Mouse (Mus musculus) kidney, postnatal 10 days (tissue): ENCODE measurements around the gene Irs3.

Experiments used
- DNase-seq: peaks from one replicate; pipeline ENCODE4 v3.0.0; 2021; ENCODE audit warnings: mixed read lengths

The Irs3 gene

DNA sequence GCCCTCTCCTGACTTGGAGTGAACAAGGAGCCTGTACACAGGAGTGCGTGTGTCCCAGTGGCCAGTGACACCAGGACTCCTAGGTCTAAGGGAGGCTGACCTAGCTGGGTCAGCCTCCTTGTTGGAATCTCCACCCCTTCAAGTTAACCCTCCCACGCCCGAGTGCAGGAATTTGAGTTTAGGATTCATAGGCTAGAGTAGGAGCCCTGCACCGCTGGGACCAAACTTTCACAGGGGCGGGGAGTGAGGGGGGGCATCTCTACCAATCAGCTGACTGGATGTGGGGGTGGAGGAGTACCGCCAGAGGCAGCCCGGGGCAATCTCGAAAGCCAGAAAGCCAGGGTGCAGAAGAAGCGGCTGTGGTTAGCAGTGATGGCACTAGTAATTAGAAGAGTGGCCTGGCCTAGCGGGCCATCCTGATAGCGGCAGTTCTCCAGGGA, at the start of gene Irs3:
Irs3 (minus strand) TSS at position 63 of the 440 bp plus-strand sequence.
- peak; percentile 56 for DNase-seq

DNA sequence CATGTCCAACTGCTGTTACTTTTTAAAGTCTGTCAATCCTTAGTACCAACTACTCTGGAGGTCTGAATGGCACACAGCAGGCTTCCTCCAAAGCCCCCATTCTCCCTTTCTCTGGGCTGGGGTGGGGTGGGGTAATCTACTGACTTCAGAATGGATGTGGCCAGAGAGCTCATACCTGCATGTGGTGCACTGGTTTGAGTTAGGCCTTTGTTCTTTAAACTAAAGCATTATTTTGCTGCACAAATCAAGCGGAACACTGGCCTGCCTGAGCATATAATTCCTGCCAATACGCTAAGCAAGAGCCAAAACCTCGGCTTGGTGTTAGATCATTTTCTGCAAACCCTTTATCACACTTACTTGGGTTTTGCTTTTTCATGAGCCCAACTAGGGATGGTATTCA, 49.3 kb upstream of the Irs3 start:
- DNase-seq, result no peak

DNA sequence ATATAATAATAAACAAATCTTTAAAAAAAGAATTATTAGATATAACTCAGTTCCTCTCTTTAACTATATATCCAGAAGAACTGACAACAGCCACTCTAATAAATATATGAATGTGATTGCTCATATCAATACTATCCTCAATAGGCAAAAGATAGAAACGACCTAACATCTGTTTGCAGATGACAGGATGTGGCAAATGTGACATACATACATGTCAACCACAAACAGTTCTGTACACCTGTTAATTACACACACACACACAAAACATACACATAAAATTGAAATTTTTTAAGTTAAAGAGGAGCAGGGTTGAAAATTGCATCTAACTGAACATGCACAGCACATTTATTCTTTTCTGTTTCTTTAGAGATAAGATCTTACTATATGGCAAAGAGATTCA, 46.4 kb upstream of the Irs3 start:
- no peak for DNase-seq

- no peak for DNase-seq
Measured at GRCm38 (mm10) chr5:137690531-137690930, 45.0 kb upstream of the Irs3 start.

DNA sequence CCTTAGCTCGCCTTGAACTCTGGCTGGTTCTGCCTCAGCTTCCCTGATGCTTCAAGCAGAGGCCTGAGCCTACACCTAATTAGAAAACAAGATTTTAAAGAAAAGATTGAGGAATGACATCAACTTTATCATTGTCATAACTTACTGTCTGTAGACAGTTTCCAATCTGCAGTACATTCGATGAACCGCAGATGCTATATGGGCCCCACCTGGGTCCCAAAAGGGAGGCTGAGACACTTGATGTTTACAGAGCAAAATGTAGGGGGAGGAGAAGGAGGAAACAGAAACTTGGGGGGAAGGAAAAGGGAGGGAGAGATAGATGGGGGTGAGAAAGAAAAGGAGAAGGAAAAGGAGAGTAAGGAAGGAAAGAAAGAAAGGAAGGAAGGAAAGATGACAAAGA, 44.5 kb upstream of the Irs3 start:
- DNase-seq, result no peak

GRCm38 (mm10) chr5:137686127-137686790, 40.7 kb upstream of the Irs3 start:
- no peak for DNase-seq

DNA sequence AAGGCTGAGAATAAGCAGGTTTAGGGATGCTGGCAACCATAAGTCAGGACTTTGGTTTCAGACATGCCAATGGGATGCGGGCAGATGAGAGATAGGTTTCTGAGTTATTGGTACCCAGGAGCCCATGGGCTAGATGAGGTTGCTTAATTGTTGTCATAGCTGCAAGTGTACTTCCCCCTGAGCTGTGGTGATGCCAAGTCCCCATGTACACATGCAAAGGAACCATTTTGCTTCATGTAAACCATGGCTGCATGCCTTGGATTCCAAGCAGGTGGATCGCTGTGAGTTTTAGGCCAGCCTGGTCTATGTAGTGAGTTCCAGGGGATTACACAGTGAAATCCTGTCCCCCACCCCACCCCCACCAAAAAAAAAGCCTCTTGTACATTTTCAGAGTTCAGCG, 40.1 kb upstream of the Irs3 start:
- no peak for DNase-seq

DNA sequence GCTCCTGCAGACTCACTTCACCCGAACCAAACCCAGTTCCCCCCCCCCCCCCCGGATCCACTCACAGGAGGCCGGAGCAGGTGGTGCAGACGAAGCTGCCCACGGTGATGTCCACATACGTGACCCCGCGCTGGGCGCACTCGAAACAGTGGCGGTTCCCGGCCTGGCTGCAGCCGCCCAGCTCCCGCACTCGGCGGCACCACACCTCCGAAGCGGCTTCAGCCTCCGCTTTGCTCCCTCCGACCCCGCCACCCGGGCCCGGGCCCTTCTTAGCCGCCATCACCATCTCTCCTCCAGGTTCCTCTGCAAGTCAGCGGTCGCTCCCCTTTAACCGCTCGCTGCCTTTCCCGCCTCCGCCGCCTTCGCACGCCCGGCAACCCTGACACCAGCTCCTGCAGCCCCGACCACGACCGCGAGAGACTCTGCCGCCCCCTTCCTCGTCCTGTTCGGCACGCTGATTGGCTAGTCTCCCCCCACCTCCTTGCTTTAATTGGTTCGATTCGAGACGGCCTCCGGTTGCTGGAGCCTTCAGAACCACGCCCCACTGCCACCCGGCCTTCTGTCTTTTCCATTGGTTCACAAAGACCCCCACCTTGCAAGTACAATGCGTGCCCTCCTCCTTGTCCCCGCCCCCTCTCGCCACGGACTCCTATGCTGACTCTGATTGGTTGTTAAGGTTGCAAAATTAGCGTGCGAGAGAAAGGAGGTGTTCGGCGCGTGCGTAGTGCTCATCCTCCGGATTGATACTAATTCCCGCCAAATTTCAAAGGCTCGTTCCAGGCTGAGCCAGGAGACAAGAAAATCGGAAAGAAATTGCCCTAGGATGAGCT, 39.0 kb upstream of the Irs3 start, which contains the start of gene Agfg2:
Agfg2 (minus strand) TSS at position 433 of the 830 bp plus-strand sequence.
- peak; percentile 99 for DNase-seq

GRCm38 (mm10) chr5:137683388-137684293, 38.1 kb upstream of the Irs3 start:
- DNase-seq, result peak; percentile 41

DNA sequence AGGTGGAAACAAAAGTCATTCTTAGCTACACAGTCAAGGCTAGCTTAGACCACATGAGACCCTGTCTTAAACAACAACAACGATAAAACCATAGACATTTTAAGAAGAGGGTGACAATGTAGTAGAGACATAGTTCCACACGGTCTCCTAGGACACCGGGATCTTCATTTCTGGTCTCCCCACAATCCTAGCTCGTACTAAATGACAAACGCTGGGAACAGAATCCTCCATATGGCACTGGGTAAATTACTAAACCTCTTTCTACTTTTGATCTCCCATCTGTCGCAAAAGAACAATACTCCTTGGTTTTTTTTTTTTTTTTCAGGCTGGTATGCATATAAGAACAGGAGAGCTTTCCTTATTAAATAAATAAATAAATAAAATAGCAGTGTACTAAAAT, 37.0 kb upstream of the Irs3 start:
- no peak for DNase-seq

GRCm38 (mm10) chr5:137679726-137680125, 34.2 kb upstream of the Irs3 start:
- DNase-seq, result no peak

DNA sequence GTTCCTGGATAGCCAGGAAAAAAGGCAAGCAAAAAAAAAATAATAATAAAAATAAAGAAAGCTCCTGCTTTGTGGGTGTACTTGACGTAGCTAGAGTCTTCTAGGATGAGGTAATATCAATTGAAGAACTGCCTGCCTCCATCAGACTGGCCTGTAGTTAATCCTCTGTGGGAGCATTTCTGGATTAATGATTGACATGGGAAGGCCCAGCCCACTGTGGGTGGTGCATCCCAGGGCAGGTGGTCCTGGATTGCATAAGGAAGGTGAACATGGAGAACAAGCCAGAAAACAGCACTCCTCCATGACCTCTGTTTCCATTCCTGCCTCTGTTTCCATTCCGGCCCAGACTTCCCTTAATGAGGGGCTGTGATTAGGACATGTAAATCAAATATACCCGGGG, 33.2 kb upstream of the Irs3 start:
- DNase-seq, result no peak

DNA sequence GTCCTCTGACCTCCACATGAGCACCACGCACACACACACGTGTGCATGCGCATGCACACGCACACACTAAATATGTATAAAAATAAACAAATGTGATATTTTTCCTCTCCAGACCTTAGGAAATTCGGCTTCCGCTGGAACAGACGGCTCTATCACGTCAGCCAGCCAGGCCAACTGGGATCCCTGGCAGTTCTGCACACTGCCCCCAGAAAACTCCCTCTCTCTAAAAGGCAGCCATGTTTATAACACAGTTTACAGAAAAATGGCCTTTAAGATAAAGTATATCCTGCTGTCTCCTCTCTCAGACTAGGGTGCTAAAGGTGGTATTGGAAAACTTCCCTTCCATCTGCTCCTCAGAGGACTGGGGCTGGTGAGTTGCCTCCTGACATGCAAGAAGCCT, 32.3 kb upstream of the Irs3 start:
- DNase-seq, result no peak

DNA sequence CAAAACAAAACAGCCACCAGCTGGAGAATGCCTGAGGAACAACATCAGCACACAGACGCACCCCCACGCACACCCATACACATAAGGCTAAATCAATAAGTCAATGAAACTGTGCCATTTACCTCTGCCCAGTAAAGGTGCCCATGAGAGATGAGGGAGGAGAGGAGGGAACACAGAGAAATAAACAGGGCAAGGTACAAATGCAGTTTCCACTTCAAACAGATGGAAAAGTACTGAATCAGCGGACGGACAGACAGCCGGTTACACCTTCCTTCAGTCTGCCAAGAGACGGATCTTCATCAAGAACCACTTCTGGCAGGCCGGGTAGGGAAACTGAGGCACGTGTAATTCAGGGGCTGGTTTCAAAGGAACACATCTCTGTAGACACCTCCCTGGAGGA, 29.3 kb upstream of the Irs3 start:
- DNase-seq, result no peak

- no peak for DNase-seq
Measured at GRCm38 (mm10) chr5:137673015-137673414, 27.5 kb upstream of the Irs3 start.

DNA sequence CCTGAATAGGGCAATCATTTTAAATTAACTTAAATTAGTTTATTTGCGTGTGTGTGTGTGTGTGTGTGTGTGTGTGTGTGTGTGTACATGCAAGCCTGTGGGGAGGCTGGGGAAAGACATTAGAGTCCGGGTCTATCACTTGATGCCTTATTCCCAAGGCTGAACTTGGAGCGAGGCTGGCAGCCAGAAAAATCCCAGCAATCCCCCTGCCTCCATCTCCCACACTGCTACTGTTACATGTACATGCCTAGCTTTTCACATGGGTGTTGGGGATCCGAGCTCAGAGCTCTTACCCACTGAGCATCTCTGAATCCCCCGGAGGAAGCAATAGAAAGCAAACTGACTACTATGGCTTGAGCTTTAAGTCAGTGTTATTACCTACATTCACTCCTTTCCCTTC, 26.8 kb upstream of the Irs3 start:
- no peak for DNase-seq

GRCm38 (mm10) chr5:137671443-137672240, 26.1 kb upstream of the Irs3 start:
- peak; percentile 77 for DNase-seq

DNA sequence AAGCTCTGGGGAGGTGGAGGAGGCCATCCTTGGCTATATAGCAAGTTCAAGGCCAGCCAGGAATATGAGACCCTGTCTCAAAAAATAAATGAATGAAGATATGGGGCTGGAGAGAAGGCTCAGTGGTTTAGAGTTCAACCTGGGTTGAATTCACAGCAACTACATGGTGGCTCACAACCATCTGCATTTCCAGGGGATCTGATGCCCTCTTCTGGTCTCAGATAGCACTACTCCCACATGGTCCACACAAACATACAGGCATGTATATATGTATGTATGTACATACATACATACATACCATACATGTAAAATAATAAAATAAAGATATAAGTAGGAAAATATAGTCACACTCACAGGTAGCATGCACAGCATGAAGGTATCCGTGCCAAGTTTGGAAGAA, 24.7 kb upstream of the Irs3 start:
- DNase-seq, result no peak

- no peak for DNase-seq
Measured at GRCm38 (mm10) chr5:137668971-137669370, 23.5 kb upstream of the Irs3 start.

DNA sequence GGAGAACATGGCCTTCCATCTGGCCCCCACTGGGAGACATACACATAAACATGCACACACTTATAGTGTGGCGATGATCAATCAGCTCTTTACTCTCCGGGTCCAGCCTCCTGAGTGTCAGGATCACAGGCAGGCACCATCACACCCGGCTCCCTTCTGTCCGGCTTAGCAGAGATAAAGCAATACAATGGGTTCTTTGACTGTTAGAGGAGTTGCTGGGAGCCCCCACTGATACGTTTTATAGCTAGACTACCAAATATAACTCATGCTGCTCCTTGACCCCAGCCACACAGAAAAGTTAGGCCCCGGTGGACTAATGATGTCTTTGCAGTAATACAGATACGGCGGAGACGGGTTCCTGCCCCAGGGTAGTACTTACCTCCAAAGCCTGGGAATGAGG, 17.5 kb upstream of the Irs3 start:
- DNase-seq, result no peak

DNA sequence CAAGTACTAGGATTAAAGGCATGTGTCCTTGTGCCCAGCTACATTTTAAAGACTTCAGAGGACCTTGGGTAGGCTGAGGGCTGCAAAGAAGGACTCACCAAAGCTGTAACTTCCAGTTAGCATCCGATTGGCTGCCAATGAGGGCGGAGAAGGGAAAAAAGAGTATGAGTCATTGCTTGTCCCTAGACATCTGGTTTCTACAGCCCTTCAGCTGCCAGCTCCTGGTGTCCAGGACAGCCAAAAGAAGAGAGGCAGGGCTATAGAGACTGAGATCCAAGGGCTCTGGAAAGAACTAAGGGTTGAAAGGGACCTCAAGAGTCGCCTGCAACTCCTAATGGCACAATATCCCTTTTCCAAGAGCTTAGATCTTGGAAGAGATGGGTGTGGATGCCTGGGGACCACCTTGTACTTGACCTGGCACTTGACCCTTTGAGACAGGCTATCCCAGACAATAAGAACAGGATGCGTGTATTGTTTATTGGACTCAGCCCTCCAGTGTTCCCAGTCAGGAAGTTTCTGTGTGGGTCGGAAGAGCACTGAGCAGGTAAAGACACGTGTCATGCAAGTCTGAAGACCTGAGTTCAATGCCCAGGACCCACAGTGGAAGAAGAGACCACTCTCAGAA, 14.7 kb upstream of the Irs3 start:
- DNase-seq, result no peak

- peak; percentile 85 for DNase-seq
Measured at GRCm38 (mm10) chr5:137656977-137657376, 11.5 kb upstream of the Irs3 start.
